In genomic region chr14:54823716-54824115, GRCm38 (mm10) we compare ENCODE assay signal across 21 mouse cellular contexts. TPM values are rescaled to one million over a fixed set of nuclear protein-coding genes. Genes with fewer than 3 reads are reported as not detected.
A peak's percentile ranks its signal among the peaks of the same experiment; 100 is the strongest.
DNase-seq lines count a peak whose midpoint lies in the region; ATAC-seq and TF ChIP-seq lines count a peak whose summit lies in the region.
"Had no signal": no experiment of that assay in that cellular context is flagged by ENCODE, and none has a peak within 500 bp of the region (broad histone marks: within the 10 kb centered on the region; RNA-seq: fewer than 3 reads in every experiment).

No protein-coding gene starts in this region.

- TF ChIP-seq POLR2A in lung, adult 2 months (IDR thresholded peaks at IDR 0.05; ENCODE audit: borderline replicate concordance, extremely low read depth, low read depth, low read length), result no peak

- no peak for ATAC-seq in kidney, embryonic 15.5 days (replicated peaks; ENCODE audit: low FRiP score)

- peak overlapping the region; percentile 51 for H3K27ac ChIP-seq in kidney, embryonic 15.5 days
- H3K27ac ChIP-seq: heart, embryonic 13.5 days; hindbrain, embryonic 13.5 days; limb, embryonic 13.5 days; liver, embryonic 13.5 days; macrophage; neural tube, embryonic 12.5 days had no signal

- H3K4me3 ChIP-seq in kidney, embryonic 15.5 days (replicated peaks), result no peak overlapping the region
- H3K4me3 ChIP-seq in lung, adult 2 months (replicated peaks; ENCODE audit: extremely low read depth, low read depth, low read length), result no peak overlapping the region
- H3K4me3 ChIP-seq: heart, embryonic 13.5 days; hindbrain, embryonic 13.5 days; limb, embryonic 13.5 days; liver, embryonic 13.5 days; neural tube, embryonic 12.5 days had no signal

- TF ChIP-seq CTCF in lung, adult 2 months (IDR thresholded peaks at IDR 0.05; ENCODE audit: insufficient read depth, low read length), result no peak

- peaks cover 10% of the 10 kb centered on the region for H3K4me1 ChIP-seq in kidney, embryonic 15.5 days
- H3K4me1 ChIP-seq in lung, adult 2 months (ENCODE audit: control insufficient read depth, insufficient read depth, low read length), result no peaks in the 10 kb centered on the region
- H3K4me1 ChIP-seq: heart, embryonic 13.5 days; hindbrain, embryonic 13.5 days; limb, embryonic 13.5 days; liver, embryonic 13.5 days; neural tube, embryonic 12.5 days had no signal

- no peak overlapping the region for H3K4me2 ChIP-seq in kidney, embryonic 15.5 days
- H3K4me2 ChIP-seq: heart, embryonic 13.5 days; hindbrain, embryonic 13.5 days; limb, embryonic 13.5 days; liver, embryonic 13.5 days; midbrain, embryonic 11.5 days; neural tube, embryonic 12.5 days had no signal

- peak; percentile 26 to 31 for DNase-seq in cerebellum, adult 18-20 months
- DNase-seq in cerebellum, adult 11 months, result no peak
- peak; percentile 74 for DNase-seq in brain, adult 2 months (ENCODE audit: low read depth, low spot score)
- peak; percentile 8 to 17 for DNase-seq in cerebellum, postnatal 10 days
- DNase-seq in lung, adult 18-20 months, result no peak
- DNase-seq in lung, adult 2 months, result no peak
- no peak for DNase-seq in spleen, postnatal 4 days (ENCODE audit: low spot score in 2 of 2)
- DNase-seq: liver, embryonic 13.5 days; right cerebral cortex, adult 18-20 months; thymus, postnatal 25 days had no signal

- WGBS in kidney, embryonic 15.5 days, result 70% methylated on average over 1 of the region's 1 CpGs
- WGBS in lung, adult 2 months, result 72% methylated on average over 1 of the region's 1 CpGs

- H3K9ac ChIP-seq in kidney, embryonic 15.5 days, result no peak overlapping the region
- H3K9ac ChIP-seq: heart, embryonic 13.5 days; hindbrain, embryonic 13.5 days; limb, embryonic 13.5 days; liver, embryonic 13.5 days; neural tube, embryonic 12.5 days had no signal

- no peaks in the 10 kb centered on the region for H3K27me3 ChIP-seq in kidney, embryonic 15.5 days
- H3K27me3 ChIP-seq: CH12.LX; heart, embryonic 13.5 days; hindbrain, embryonic 13.5 days; limb, embryonic 13.5 days; liver, embryonic 13.5 days; neural tube, embryonic 12.5 days had no signal

- no peaks in the 10 kb centered on the region for H3K9me3 ChIP-seq in kidney, embryonic 15.5 days (replicated peaks)
- H3K9me3 ChIP-seq: heart, embryonic 13.5 days; hindbrain, embryonic 13.5 days; limb, embryonic 13.5 days; liver, embryonic 13.5 days; neural tube, embryonic 12.5 days had no signal

- no peaks in the 10 kb centered on the region for H3K36me3 ChIP-seq in kidney, embryonic 15.5 days
- H3K36me3 ChIP-seq: heart, embryonic 13.5 days; hindbrain, embryonic 13.5 days; limb, embryonic 13.5 days; liver, embryonic 13.5 days; neural tube, embryonic 12.5 days had no signal

RNA-seq across cellular contexts. Expression of gene Rnf212b, which starts 9.8 kb away (rescaled TPM):
- polyA plus RNA-seq in kidney, embryonic 15.5 days (2015; fragmentation: Nextera tagmentation; extraction: Ambion mirVana), result not detected in 2 replicates
- not detected in 2 replicates for polyA plus RNA-seq in lung, adult 2 months (2012; rRNA removed)
- polyA plus RNA-seq: forebrain, embryonic 11.5 days; heart, embryonic 13.5 days; hindbrain, embryonic 13.5 days; large intestine, adult 2 months; limb, embryonic 13.5 days; liver, embryonic 13.5 days; lung, embryonic 16.5 days; macrophage; midbrain, embryonic 11.5 days; neural tube, embryonic 12.5 days had no signal

RNA-seq across cellular contexts. Expression of gene Slc7a8, which starts 42.0 kb away (rescaled TPM):
- 12.8 and 14.2 TPM in 2 replicates for polyA plus RNA-seq in kidney, embryonic 15.5 days (2015; fragmentation: Nextera tagmentation; extraction: Ambion mirVana)
- 2.9 and 4.0 TPM in 2 replicates for polyA plus RNA-seq in lung, adult 2 months (2012; rRNA removed)

RNA-seq across cellular contexts. Expression of gene Homez, which starts 47.0 kb away (rescaled TPM):
- 18.0 and 18.3 TPM in 2 replicates for polyA plus RNA-seq in kidney, embryonic 15.5 days (2015; fragmentation: Nextera tagmentation; extraction: Ambion mirVana)
- polyA plus RNA-seq in lung, adult 2 months (2012; rRNA removed), result 3.3 and 5.3 TPM in 2 replicates

RNA-seq across cellular contexts. Expression of gene Ppp1r3e, which starts 53.6 kb away (rescaled TPM):
- 1.9 and 2.2 TPM in 2 replicates for polyA plus RNA-seq in kidney, embryonic 15.5 days (2015; fragmentation: Nextera tagmentation; extraction: Ambion mirVana)
- 17.8 and 24.4 TPM in 2 replicates for polyA plus RNA-seq in lung, adult 2 months (2012; rRNA removed)

RNA-seq across cellular contexts. Expression of gene Bcl2l2, which starts 59.5 kb away (rescaled TPM):
- 4.0 and 4.7 TPM in 2 replicates for polyA plus RNA-seq in kidney, embryonic 15.5 days (2015; fragmentation: Nextera tagmentation; extraction: Ambion mirVana)
- 69.3 and 70.1 TPM in 2 replicates for polyA plus RNA-seq in lung, adult 2 months (2012; rRNA removed)

Comparison
In these comparisons a context has a peak if more than half of its experiments do, and no peak if none do; other contexts are left out.
1. DNase-seq: peak in cerebellum, adult 18-20 months (2 of 2), brain, adult 2 months (single experiment) and cerebellum, postnatal 10 days (2 of 2); none in cerebellum, adult 11 months (single experiment), lung, adult 18-20 months (0 of 2), lung, adult 2 months (single experiment) and spleen, postnatal 4 days (0 of 2).